Mouse (Mus musculus) small intestine, adult 2 months (tissue): Measurements from ENCODE around the gene Gm20388.

ENCODE experiments used
- CTCF ChIP-seq: fragments of 200-500 bp; IDR thresholded peaks from 2 replicates; pipeline ENCODE4 v1.5.1; 2012; ENCODE audit warnings: low read depth, mild to moderate bottlenecking, control low read depth, inconsistent platforms, low read length, moderate library complexity, mixed read lengths; ENCODE audit not compliant: insufficient replicate concordance, insufficient read length; ENCODE audit errors: extremely low read depth
- POLR2A ChIP-seq: fragments of 200-500 bp; IDR thresholded peaks from 2 replicates; pipeline ENCODE4 v1.6.1; 2012; ENCODE audit warnings: low read depth, mild to moderate bottlenecking, control low read depth, inconsistent platforms, low read length, moderate library complexity

DNA sequence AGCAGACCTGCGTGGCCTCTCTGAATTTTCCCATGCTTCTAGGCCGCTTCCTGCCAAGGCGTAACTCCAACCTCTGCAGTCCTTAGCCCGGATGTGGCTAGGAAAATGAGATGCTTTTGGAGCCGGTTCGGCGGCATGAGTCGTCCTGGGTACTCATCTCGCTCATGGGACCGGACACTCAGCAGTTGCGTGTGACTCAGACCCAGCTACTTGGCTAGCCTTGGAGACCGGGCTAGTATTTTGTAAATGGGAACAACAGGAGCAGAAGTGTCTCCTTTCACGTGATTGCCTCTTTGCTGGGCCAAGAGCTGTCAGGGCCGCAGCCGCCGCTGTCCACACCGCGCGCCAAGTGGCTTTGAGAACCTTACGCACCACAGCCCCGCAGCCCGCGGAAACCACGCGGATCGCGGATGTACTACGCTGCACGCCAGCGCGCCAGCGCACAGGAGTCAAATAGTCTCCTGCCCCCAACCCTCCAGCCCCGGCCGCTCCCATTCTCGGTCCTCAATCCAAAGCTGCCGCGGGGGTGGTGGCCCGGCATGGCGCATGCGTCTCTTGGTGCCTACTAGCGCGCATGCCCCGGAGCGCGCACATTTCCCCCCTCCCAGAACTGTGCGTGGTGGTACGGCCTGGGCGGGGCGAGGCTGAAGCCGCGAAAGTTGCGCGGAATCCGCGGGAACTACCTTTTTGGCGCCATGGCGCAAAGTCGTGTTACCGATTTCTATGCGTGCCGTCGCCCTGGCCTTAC is 2656.9 kb downstream of the Gm20388 start, which contains the start of gene Cdt1:
- peak; percentile 56 for TF ChIP-seq POLR2A
- 0 out of 2 replicates have a peak, but pooled peaks have one; percentile 15 for TF ChIP-seq CTCF
